Mouse (Mus musculus) mesoderm, embryonic 11.5 days (tissue): Measurements from ENCODE around the gene Nmrk1.

Source experiments
- DNase-seq: peaks from one replicate; pipeline ENCODE4 v3.0.0-alpha.2; 2012; ENCODE audit warnings: low read depth, low spot score

The Nmrk1 gene

GRCm38 (mm10) chr19:18615680-18616240, 16.0 kb upstream of the Nmrk1 start:
- no peak for DNase-seq

GRCm38 (mm10) chr19:18617504-18617903, 14.2 kb upstream of the Nmrk1 start:
- DNase-seq, result no peak

- no peak for DNase-seq
These were observed 12.7 kb upstream of the Nmrk1 start for GRCm38 (mm10) chr19:18619060-18619459.

- DNase-seq, result no peak
These were observed 12.1 kb upstream of the Nmrk1 start for GRCm38 (mm10) chr19:18619691-18620090.

GRCm38 (mm10) chr19:18623894-18624293, 7.9 kb upstream of the Nmrk1 start:
- DNase-seq, result no peak

GRCm38 (mm10) chr19:18629589-18629988, 2.2 kb upstream of the Nmrk1 start:
- DNase-seq, result no peak

GRCm38 (mm10) chr19:18630221-18631119, 1.3 kb upstream of the Nmrk1 start:
- DNase-seq, result peak; percentile 23

GRCm38 (mm10) chr19:18631161-18631643, 548 bp upstream of the Nmrk1 start:
- peak; percentile 33 for DNase-seq

GRCm38 (mm10) chr19:18632231-18633185, 758 bp downstream of the Nmrk1 start:
- no peak for DNase-seq

- DNase-seq, result no peak
These were observed 6.2 kb downstream of the Nmrk1 start for GRCm38 (mm10) chr19:18637954-18638353.

- DNase-seq, result no peak
These were observed 7.2 kb downstream of the Nmrk1 start for GRCm38 (mm10) chr19:18638949-18639348.

GRCm38 (mm10) chr19:18639552-18639951, 7.8 kb downstream of the Nmrk1 start:
- DNase-seq, result no peak

GRCm38 (mm10) chr19:18641001-18641400, 9.3 kb downstream of the Nmrk1 start:
- no peak for DNase-seq

GRCm38 (mm10) chr19:18643411-18643810, 11.7 kb downstream of the Nmrk1 start:
- DNase-seq, result no peak

GRCm38 (mm10) chr19:18644084-18644483, 12.3 kb downstream of the Nmrk1 start:
- DNase-seq, result no peak

GRCm38 (mm10) chr19:18646397-18646796, 14.6 kb downstream of the Nmrk1 start:
- no peak for DNase-seq

GRCm38 (mm10) chr19:18646853-18647420, 15.2 kb downstream of the Nmrk1 start:
- DNase-seq, result no peak

- DNase-seq, result no peak
These were observed 16.2 kb downstream of the Nmrk1 start for GRCm38 (mm10) chr19:18647775-18648557.

GRCm38 (mm10) chr19:18648558-18648945, 16.8 kb downstream of the Nmrk1 start:
- DNase-seq, result no peak

- no peak for DNase-seq
These were observed 18.2 kb downstream of the Nmrk1 start for GRCm38 (mm10) chr19:18649955-18650354.

GRCm38 (mm10) chr19:18650473-18650872, 18.7 kb downstream of the Nmrk1 start:
- DNase-seq, result no peak
